Mouse (Mus musculus) bone marrow, adult 2 months (tissue): ENCODE results near the gene Myo10.

Experiments
- CTCF ChIP-seq: fragments of 200-500 bp; IDR thresholded peaks from 2 replicates; pipeline ENCODE4 v1.5.1; 2011; ENCODE audit warnings: low read length, control low read depth; ENCODE audit not compliant: control insufficient read depth, insufficient read depth
- POLR2A ChIP-seq: fragments of 200-500 bp; IDR thresholded peaks from 2 replicates; pipeline ENCODE4 v1.6.1; 2011; ENCODE audit warnings: low read depth, mild to moderate bottlenecking, control low read depth, low read length, borderline replicate concordance; ENCODE audit not compliant: control insufficient read depth

- no peak for TF ChIP-seq CTCF
- no peak for TF ChIP-seq POLR2A
These were observed 4.7 kb downstream of the Myo10 start for GRCm38 (mm10) chr15:25627012-25627411.
